Mouse (Mus musculus) CH12.LX (cell line): ENCODE results near the gene Tmprss2.

ENCODE experiments used
- BHLHE40 ChIP-seq: IDR thresholded peaks from 2 replicates; pipeline ENCODE4 v1.6.1; 2011; ENCODE audit warnings: mild to moderate bottlenecking, low read depth, low read length, improper control_type of control experiment
- EP300 ChIP-seq: IDR thresholded peaks from 2 replicates; pipeline ENCODE4 v1.6.1; 2011; ENCODE audit warnings: low read length, improper control_type of control experiment
- JUND ChIP-seq: conservative IDR thresholded peaks from 2 replicates; pipeline ENCODE4 v1.6.1; 2011; ENCODE audit warnings: low read depth, low read length, improper control_type of control experiment
- POLR2A ChIP-seq: IDR thresholded peaks from 2 replicates; pipeline ENCODE4 v1.6.1; 2011; ENCODE audit warnings: low read depth, mild to moderate bottlenecking, improper control_type of control experiment, low read length

DNA sequence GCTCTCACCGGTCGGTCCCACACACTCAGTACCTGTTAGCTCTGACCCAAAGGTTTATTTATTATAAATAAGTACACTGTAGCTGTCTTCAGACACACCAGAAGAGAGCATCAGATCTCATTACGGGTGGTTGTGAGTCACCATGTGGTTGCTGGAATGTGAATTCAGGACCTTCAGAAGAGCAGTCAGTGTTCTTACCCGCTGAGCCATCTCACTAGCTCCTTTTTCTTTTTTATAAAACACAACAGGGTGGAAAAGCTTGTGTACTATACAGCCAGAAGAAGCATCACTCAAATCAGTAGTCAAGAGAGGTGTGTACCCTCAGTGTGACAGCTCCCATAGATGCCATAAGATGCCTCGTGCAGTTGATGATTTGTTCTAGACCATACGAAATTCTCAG, 12.2 kb upstream of the Tmprss2 start:
- no peak for TF ChIP-seq JUND
- TF ChIP-seq BHLHE40, result no peak
- TF ChIP-seq POLR2A, result no peak
- no peak for TF ChIP-seq EP300
